Mouse (Mus musculus): ENCODE measurements around the gene Igf1.

Gene Igf1

DNA sequence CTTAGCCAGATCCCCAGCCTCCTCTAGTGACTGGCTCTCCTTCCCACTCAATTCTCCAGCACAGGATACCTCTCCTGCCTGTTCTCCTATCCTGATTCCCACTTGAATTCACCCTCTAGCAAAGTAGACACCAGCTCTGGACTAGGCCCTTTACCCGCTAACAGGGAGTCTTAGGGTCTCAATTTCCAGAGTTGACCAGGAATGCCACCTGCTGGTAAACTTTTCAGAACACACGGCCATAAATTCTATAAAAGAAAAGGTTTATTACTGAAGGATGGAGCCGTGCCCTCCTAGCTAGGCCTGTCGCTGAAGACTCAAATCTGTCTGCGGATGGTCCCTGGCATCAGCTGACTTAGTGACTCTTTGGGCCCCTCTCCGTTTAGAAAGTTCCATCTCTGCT lies 113.5 kb downstream of the Igf1 start:
- CTCF ChIA-PET: interaction anchor here in 3 of 4 experiments (0.5 to 1.2 kb wide), 5 partner anchors 44 to 419 kb away, joined by 3 to 5 read pairs (median 3); no protein-coding TSS in a partner anchor
- POLR2A ChIA-PET: no interaction called here

DNA sequence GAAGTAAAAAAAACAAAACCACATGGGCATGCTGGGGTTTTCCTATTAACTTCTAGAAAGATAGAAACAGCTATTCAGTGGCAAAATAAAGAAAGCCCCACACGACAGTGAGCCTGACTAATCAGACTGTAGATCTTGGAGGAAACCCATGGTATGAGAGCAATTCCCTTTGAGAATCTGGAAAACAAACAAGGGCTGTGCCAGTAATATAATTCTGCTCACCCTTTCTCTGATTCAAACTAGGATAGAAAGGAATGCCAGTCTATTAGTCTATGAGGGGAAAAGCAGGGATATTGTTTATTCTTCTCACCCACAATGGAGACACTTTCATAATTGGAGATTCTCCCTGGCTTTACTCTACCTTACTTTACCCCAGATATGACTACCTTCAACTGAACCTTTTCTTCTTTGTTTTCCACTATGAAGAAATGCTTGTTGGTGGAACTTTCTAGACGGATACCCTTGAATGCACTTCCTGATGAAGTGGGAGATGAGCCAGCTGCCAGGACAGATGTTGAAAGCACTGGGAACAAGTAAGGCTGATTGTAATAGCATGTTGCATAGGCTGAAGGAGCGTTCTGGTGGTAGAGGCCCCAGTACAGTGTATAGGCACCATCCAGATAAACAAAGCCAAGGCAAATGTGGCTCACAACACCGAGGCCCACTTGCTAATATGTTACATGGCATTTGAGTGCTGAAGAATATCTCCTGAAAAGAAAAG lies 116.0 kb downstream of the Igf1 start:
- POLR2A ChIA-PET: interaction anchor here in 1 of 4 experiments (0.5 kb wide), 1 partner anchor 48 kb away, joined by 5 read pairs; no protein-coding TSS in a partner anchor
- CTCF ChIA-PET: no interaction called here

DNA sequence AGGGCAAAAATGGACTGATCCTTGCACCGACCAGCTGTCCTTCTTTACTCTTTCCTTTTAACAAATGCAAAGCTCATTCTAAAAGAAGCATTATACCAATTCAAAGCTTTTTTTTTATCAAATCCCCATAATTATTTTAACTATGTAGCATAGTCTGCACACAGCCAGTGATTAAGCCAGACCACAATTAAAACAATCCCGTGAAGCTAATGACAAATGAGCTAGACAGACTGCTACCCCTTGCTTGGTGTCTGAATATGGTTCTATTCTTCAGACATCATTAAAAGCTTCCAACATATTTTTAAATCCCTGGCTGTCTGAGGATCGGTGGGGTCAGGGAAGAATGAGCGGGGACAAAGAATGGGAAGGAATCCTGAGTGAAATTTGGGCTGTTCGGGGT lies 127.3 kb downstream of the Igf1 start:
- ChIA-PET CTCF (no interaction called here), POLR2A (no interaction called here)

DNA sequence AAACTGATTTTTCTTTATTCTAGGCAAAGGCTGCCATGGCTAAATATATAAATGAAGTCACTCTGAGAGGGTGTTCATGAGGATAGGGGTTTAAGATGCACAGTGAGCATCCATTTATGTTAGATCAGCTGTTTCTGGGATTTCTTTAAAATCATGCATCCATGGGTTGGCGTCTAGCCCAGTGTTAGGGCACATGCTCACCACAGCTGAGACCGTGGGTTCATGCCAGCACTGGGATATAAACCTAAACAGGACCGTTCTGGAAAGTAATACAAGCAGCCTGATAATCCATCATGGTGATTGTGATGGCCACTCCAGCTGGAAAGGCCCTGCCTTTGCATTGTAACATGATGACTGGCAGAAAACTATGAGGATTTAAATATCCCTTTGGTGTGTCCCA lies 128.1 kb downstream of the Igf1 start:
- POLR2A ChIA-PET: no interaction called here

More for the DNA sequence above, 128.1 kb downstream of the Igf1 start:
- CTCF ChIA-PET: no interaction called here

All from embryonic stem cell, embryonic (primary cell).